Mouse (Mus musculus) midbrain, postnatal 0 days (tissue): Measurements from ENCODE around the gene Hyou1. TPM values are rescaled to one million over a fixed set of nuclear protein-coding genes. Genes with fewer than 3 reads are reported as not detected.

Experiments
- ATAC-seq: fragments of 200-750 bp; cut with Nextera tagmentation; 2 replicates; pipeline ENCODE4 v1.8.0; 2017; ENCODE audit warnings: moderate number of reproducible peaks, mild to moderate bottlenecking, moderate TSS enrichment, moderate library complexity; ENCODE audit not compliant: low FRiP score
- DNase-seq: peaks from one replicate; pipeline ENCODE4 v3.0.0-alpha.2; 2015; ENCODE audit warnings: low spot score
- H3K27ac ChIP-seq: fragments of 300-500 bp; sonication (generic); 2 replicates; pipeline ENCODE4 v1.5.1; 2014; ENCODE audit warnings: low read depth, mild to moderate bottlenecking, low read length, mixed read lengths
- H3K27me3 ChIP-seq: fragments of 300-500 bp; sonication (generic); 2 replicates; pipeline ENCODE4 v1.6.1; 2014; ENCODE audit warnings: low read length, control low read depth, mixed read lengths; ENCODE audit not compliant: insufficient read depth
- H3K36me3 ChIP-seq: fragments of 300-500 bp; sonication (generic); 2 replicates; pipeline ENCODE4 v1.6.1; 2014; ENCODE audit warnings: low read length, control low read depth, mixed read lengths; ENCODE audit not compliant: insufficient read depth
- H3K4me1 ChIP-seq: fragments of 300-500 bp; sonication (generic); 2 replicates; pipeline ENCODE4 v1.6.1; 2014; ENCODE audit warnings: mild to moderate bottlenecking, control low read depth, antibody characterized with exemption, low read length, mixed read lengths; ENCODE audit not compliant: insufficient read depth
- H3K4me2 ChIP-seq: fragments of 300-500 bp; sonication (generic); 2 replicates; pipeline ENCODE4 v1.6.1; 2014; ENCODE audit warnings: low read depth, mild to moderate bottlenecking, low read length, mixed read lengths; ENCODE audit not compliant: poor library complexity, severe bottlenecking
- H3K4me3 ChIP-seq: fragments of 300-500 bp; sonication (generic); 2 replicates; pipeline ENCODE4 v1.5.1; 2014; ENCODE audit warnings: low read depth, mild to moderate bottlenecking, low read length, moderate library complexity
- H3K9ac ChIP-seq: fragments of 300-500 bp; sonication (generic); replicated peaks from 2 replicates; pipeline ENCODE4 v1.6.1; 2014; ENCODE audit warnings: mild to moderate bottlenecking, low read length, moderate library complexity, mixed read lengths; ENCODE audit not compliant: poor library complexity, severe bottlenecking
- H3K9me3 ChIP-seq: fragments of 300-500 bp; sonication (generic); 2 replicates; pipeline ENCODE4 v1.6.1; 2016; ENCODE audit warnings: low read length, control low read depth
- CTCF ChIP-seq: IDR thresholded peaks from 2 replicates; pipeline ENCODE4 v1.5.1; 2016; ENCODE audit warnings: antibody characterized with exemption, mild to moderate bottlenecking
- WGBS: fragments of 180-500 bp; shearing (Covaris S2); extraction: QIAGEN DNeasy Blood & Tissue Kit; methylation state at CpG from one replicate; pipeline ENCODE4 v1.1.7; 2014; 5-methylcytosine and 5-hydroxymethylcytosine counted together
- microRNA-seq: library from miRNA; unstranded; fragments of <30 nt; microRNA quantifications from one replicate; pipeline ENCODE4, GENCODE M21; 2016; ENCODE audit warnings: borderline number of aligned reads
- polyA plus RNA-seq: library from polyadenylated mRNA; unstranded; fragments of >200 nt; fragmentation: Nextera tagmentation; extraction: Ambion mirVana; gene quantifications from 2 replicates; pipeline ENCODE4 v1.2.1, GENCODE M21; 2015
- total RNA-seq: library from RNA; depleted of rRNA; stranded (reverse); fragments of >200 nt; gene quantifications from 2 replicates; pipeline ENCODE4 v1.2.3, GENCODE M21; 2014; rRNA removed

The Hyou1 gene
- total and polyA plus RNA-seq, 2 experiments from 2014 or later: 18.5 to 64.7 TPM

DNA sequence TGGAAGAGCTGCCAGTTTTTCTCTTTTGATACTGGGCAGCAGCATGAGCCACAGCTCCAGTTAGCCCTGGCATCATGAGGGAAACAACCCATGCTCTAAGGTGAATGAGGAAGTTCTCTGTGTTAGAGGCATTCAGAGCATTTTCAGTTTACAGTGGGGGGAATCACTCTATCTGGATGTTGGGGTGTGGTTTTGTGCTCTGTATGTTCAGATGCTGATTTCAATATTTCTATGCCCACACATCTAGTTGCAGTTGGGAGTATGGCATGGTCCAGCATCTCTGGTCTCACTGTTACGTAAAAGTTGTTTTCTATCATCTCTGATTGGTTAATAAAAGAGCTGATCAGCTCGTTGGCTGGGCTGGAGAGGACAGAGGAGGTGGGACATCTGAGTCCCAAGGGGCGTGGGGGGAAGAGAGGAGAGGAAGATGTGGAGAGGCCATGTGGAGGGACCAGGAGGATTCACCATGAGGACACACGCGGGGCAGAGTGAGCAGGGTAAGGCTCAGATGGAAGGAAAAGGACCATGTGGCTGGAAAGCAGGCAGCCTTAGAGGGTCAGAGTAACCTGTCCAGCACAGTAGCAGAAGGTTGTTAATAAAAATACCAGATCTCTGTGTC, 41.1 kb downstream of the Hyou1 start:
- no peak for ATAC-seq
- no peaks in the 10 kb centered on the region for H3K36me3 ChIP-seq
- no peaks in the 10 kb centered on the region for H3K9me3 ChIP-seq
- WGBS: 82% methylated on average over 5 of the region's 5 CpGs
- no peak for TF ChIP-seq CTCF
- no peak overlapping the region for H3K9ac ChIP-seq
- no peak for DNase-seq
- no peak overlapping the region for H3K27ac ChIP-seq
- H3K4me1 ChIP-seq: no peaks in the 10 kb centered on the region
- no peaks in the 10 kb centered on the region for H3K27me3 ChIP-seq
- no peak overlapping the region for H3K4me2 ChIP-seq
- no peak overlapping the region for H3K4me3 ChIP-seq

DNA sequence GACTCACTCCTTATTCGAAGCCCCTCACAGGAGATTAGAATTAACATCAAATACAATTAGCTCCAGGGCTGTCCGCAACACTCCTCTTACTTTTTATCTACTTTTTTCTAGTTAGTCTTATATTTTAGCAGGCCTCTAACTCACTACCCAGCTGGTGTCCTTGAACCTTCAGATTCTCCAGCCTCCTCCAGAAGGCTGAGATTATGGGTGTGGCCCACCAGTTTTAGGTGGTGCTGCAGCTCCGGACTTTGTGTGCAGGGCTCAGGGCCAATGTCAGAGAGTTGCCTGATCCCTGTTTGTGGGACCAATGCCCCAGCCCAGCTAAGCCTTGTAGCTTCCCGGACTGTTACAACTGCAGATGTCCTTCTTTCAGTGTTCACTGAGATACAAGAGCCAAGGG, 44.3 kb downstream of the Hyou1 start:
- DNase-seq: no peak
- 85% methylated on average over 4 of the region's 4 CpGs for WGBS
- Histone ChIP-seq H3K27me3 (no peaks in the 10 kb centered on the region), H3K4me2 (no peak overlapping the region), H3K4me3 (no peak overlapping the region), H3K27ac (no peak overlapping the region), H3K4me1 (no peaks in the 10 kb centered on the region), H3K9me3 (no peaks in the 10 kb centered on the region), H3K9ac (no peak overlapping the region), H3K36me3 (no peaks in the 10 kb centered on the region)
- no peak for TF ChIP-seq CTCF
- no peak for ATAC-seq

DNA sequence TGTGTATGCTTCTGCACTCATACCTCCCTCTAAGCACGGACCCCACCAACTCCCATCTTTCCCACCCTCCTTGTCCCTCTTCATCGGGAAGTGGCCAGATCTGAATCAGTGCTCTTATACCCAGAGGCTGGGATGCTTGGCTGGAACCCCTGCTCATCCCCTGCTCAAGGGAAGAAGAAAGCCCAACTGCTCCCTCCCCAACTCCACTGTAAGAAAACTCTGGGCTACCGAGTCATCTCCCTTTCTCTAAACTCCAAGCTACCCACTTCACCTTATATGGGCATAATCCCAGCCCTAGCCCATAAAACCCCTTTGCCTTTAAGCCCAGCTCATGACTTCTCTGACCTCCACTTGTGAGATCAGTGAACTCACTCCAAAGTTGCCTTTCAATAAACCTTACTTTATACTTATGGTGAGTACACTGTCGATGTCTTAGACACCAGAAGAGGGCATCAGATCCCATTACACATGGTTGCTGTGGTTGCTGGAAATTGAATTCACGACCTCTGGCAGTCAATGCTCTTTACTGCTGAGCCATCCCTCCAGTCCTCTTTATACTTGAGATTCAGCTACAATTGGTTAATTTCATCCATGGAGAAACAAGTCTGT, 53.4 kb downstream of the Hyou1 start:
- no peak for DNase-seq
- Histone ChIP-seq H3K4me1 (no peaks in the 10 kb centered on the region), H3K4me3 (no peak overlapping the region), H3K9ac (no peak overlapping the region), H3K9me3 (no peaks in the 10 kb centered on the region), H3K4me2 (no peak overlapping the region), H3K27ac (no peak overlapping the region), H3K27me3 (no peaks in the 10 kb centered on the region), H3K36me3 (no peaks in the 10 kb centered on the region)
- TF ChIP-seq CTCF: no peak
- WGBS: 60% methylated on average over 5 of the region's 5 CpGs
- no peak for ATAC-seq

DNA sequence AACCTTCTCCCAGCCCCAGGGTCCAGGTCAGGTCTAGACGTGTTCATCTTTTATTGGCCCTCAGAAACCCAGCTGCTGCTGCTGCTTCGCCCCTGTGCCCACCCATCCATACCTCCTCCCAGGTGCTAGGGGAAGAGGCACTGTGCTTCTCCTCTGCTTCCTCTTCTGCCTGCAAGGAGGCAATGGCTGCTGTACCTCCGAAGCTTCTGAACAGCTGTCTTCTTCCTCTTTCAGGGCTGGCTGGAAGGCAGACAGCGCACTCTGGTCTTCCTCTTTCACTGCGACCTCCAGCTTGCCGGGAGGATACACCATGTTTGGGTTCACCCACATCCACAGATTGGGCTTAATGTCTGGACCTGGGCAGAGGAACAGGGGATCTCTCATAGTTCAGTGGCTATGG, 56.5 kb downstream of the Hyou1 start:
- H3K27me3 ChIP-seq: no peaks in the 10 kb centered on the region
- H3K9ac ChIP-seq: no peak overlapping the region
- no peak overlapping the region for H3K4me3 ChIP-seq
- H3K36me3 ChIP-seq: no peaks in the 10 kb centered on the region
- no peak for TF ChIP-seq CTCF
- 86% methylated on average over 6 of the region's 6 CpGs for WGBS
- no peak for ATAC-seq
- H3K9me3 ChIP-seq: no peaks in the 10 kb centered on the region
- no peak for DNase-seq
- no peaks in the 10 kb centered on the region for H3K4me1 ChIP-seq
- H3K4me2 ChIP-seq: no peak overlapping the region
- H3K27ac ChIP-seq: no peak overlapping the region

DNA sequence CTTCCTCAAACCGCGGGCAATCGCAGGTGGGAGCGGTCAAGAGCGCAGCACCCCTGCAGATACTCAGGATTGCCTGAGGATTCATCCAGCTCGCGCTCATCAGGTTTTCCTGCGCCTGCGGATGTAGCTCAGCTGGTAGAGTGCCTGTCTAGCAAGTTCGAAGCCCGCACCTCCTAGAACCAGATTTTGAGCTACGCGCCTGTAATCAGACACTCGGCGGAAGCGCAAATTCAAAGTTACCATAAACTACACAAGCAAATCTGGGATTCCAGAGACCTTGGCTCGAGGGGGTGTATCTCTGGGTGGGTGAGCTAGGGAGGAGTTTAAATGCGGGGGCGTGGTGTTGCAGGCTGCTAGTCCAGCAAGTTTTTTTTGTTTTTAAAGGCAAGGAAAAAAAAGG, 61.7 kb downstream of the Hyou1 start, which contains the start of gene Foxr1:
Foxr1 (minus strand) TSS at position 176 of the 400 bp plus-strand sequence.
- Histone ChIP-seq H3K27ac (no peak within 1 kb of the TSS), H3K4me1 (no peaks in the 10 kb centered on the region), H3K9ac (no peak within 1 kb of the TSS), H3K9me3 (no peaks in the 10 kb centered on the region), H3K4me3 (no peak within 1 kb of the TSS), H3K36me3 (no peaks in the 10 kb centered on the region), H3K27me3 (no peaks in the 10 kb centered on the region), H3K4me2 (no peak within 1 kb of the TSS)
- no peak for TF ChIP-seq CTCF
- ATAC-seq (no peak), DNase-seq (no peak)
- 82% methylated on average over 19 of the region's 19 CpGs for WGBS

Small RNA genes within 50 kb of the gene (microRNA-seq; reads per million reads assigned to microRNA genes)
- not detected for gene Gm44335
- gene Mir7085: not detected

Other genes starting within 250 kb of the Hyou1 start
- 14.6 and 19.9 TPM in 2 replicates for gene Mcam, start 245.0 kb upstream of the Hyou1 start, total RNA-seq
- gene Mcam, start 245.0 kb upstream of the Hyou1 start, polyA plus RNA-seq: 4.4 TPM in 2 replicates
- gene Cbl, start 145.4 kb upstream of the Hyou1 start, total RNA-seq: 32.1 and 43.9 TPM in 2 replicates
- gene Cbl, start 145.4 kb upstream of the Hyou1 start, polyA plus RNA-seq: 14.7 and 17.3 TPM in 2 replicates
- gene Ccdc153, start 138.8 kb upstream of the Hyou1 start, total RNA-seq: 3.0 and 6.1 TPM in 2 replicates
- 2.7 TPM in 2 replicates for gene Ccdc153, start 138.8 kb upstream of the Hyou1 start, polyA plus RNA-seq
- 0.27 TPM in 1 of 2 replicates, not detected in the other for gene Pdzd3, start 128.0 kb upstream of the Hyou1 start, total RNA-seq
- 0.58 and 0.63 TPM in 2 replicates for gene Pdzd3, start 128.0 kb upstream of the Hyou1 start, polyA plus RNA-seq
- 4.2 and 6.2 TPM in 2 replicates for gene Nlrx1, start 110.9 kb upstream of the Hyou1 start, total RNA-seq
- gene Nlrx1, start 110.9 kb upstream of the Hyou1 start, polyA plus RNA-seq: 6.0 and 6.9 TPM in 2 replicates
- 60.0 and 65.8 TPM in 2 replicates for gene Abcg4, start 90.9 kb upstream of the Hyou1 start, total RNA-seq
- 27.9 and 28.2 TPM in 2 replicates for gene Abcg4, start 90.9 kb upstream of the Hyou1 start, polyA plus RNA-seq
- gene Hinfp, start 73.8 kb upstream of the Hyou1 start, total RNA-seq: 21.8 and 25.3 TPM in 2 replicates
- gene Hinfp, start 73.8 kb upstream of the Hyou1 start, polyA plus RNA-seq: 15.2 and 15.4 TPM in 2 replicates
- gene C2cd2l, start 59.2 kb upstream of the Hyou1 start, total RNA-seq: 48.9 and 57.1 TPM in 2 replicates
- 22.6 and 23.6 TPM in 2 replicates for gene C2cd2l, start 59.2 kb upstream of the Hyou1 start, polyA plus RNA-seq
- 23.2 and 27.2 TPM in 2 replicates for gene Dpagt1, start 53.5 kb upstream of the Hyou1 start, total RNA-seq
- gene Dpagt1, start 53.5 kb upstream of the Hyou1 start, polyA plus RNA-seq: 33.6 and 34.1 TPM in 2 replicates
- gene H2afx, start 44.8 kb upstream of the Hyou1 start, total RNA-seq: 91.7 and 145 TPM in 2 replicates
- gene H2afx, start 44.8 kb upstream of the Hyou1 start, polyA plus RNA-seq: 112 and 119 TPM in 2 replicates
- 30.1 and 31.7 TPM in 2 replicates for gene Hmbs, start 35.3 kb upstream of the Hyou1 start, total RNA-seq
- 55.5 and 56.9 TPM in 2 replicates for gene Hmbs, start 35.3 kb upstream of the Hyou1 start, polyA plus RNA-seq
- gene Vps11, start 17.8 kb upstream of the Hyou1 start, total RNA-seq: 41.5 and 42.6 TPM in 2 replicates
- 41.5 and 43.3 TPM in 2 replicates for gene Vps11, start 17.8 kb upstream of the Hyou1 start, polyA plus RNA-seq
- 70.7 and 99.6 TPM in 2 replicates for gene Slc37a4, start 17.4 kb downstream of the Hyou1 start, total RNA-seq
- gene Slc37a4, start 17.4 kb downstream of the Hyou1 start, polyA plus RNA-seq: 35.9 and 42.2 TPM in 2 replicates
- gene Rps25, start 27.6 kb downstream of the Hyou1 start, total RNA-seq: 298 and 395 TPM in 2 replicates
- 1,596 and 1,621 TPM in 2 replicates for gene Rps25, start 27.6 kb downstream of the Hyou1 start, polyA plus RNA-seq
- 149 and 166 TPM in 2 replicates for gene Trappc4, start 28.1 kb downstream of the Hyou1 start, total RNA-seq
- 326 and 327 TPM in 2 replicates for gene Trappc4, start 28.1 kb downstream of the Hyou1 start, polyA plus RNA-seq
- gene Ccdc84, start 39.1 kb downstream of the Hyou1 start, total RNA-seq: 20.0 and 23.2 TPM in 2 replicates
- gene Ccdc84, start 39.1 kb downstream of the Hyou1 start, polyA plus RNA-seq: 30.2 and 36.1 TPM in 2 replicates
- gene Foxr1, start 61.6 kb downstream of the Hyou1 start, total RNA-seq: not detected in 2 replicates
- not detected in 2 replicates for gene Foxr1, start 61.6 kb downstream of the Hyou1 start, polyA plus RNA-seq
- gene Upk2, start 75.5 kb downstream of the Hyou1 start, total RNA-seq: not detected in 2 replicates
- gene Upk2, start 75.5 kb downstream of the Hyou1 start, polyA plus RNA-seq: not detected in 2 replicates
- gene Bcl9l, start 103.3 kb downstream of the Hyou1 start, total RNA-seq: 42.1 and 61.1 TPM in 2 replicates
- 10.0 and 10.4 TPM in 2 replicates for gene Bcl9l, start 103.3 kb downstream of the Hyou1 start, polyA plus RNA-seq
- gene Cxcr5, start 182.4 kb downstream of the Hyou1 start, total RNA-seq: not detected in 2 replicates
- not detected in 2 replicates for gene Cxcr5, start 182.4 kb downstream of the Hyou1 start, polyA plus RNA-seq
- gene Ddx6, start 225.4 kb downstream of the Hyou1 start, total RNA-seq: 68.6 and 87.2 TPM in 2 replicates
- 14.8 and 19.9 TPM in 2 replicates for gene Ddx6, start 225.4 kb downstream of the Hyou1 start, polyA plus RNA-seq